Mouse (Mus musculus) layer of hippocampus, postnatal 25 days (tissue): ENCODE measurements at regions not wholly inside any gene's neighbourhood (a gene's known extent, or its start where the extent isn't known, plus 50 kb on each side); places are given as distances from the start of the nearest gene placed in this dataset.
A peak's percentile ranks its signal among the peaks of the same experiment; 100 is the strongest.

Source experiments
- DNase-seq, 2 experiments: peaks; one replicate each; pipeline ENCODE4 v3.0.0; 2022; ENCODE audit warnings: mixed read lengths in 2 of 2, low spot score in 1 of 2; ENCODE audit errors: extremely low spot score in 1 of 2

- no peak for DNase-seq
These were observed 128.5 kb upstream of the Chl1 start for GRCm38 (mm10) chr6:103381930-103382329.

GRCm38 (mm10) chr6:103386591-103386990, 123.8 kb upstream of the Chl1 start:
- no peak for DNase-seq

GRCm38 (mm10) chr6:103405961-103406360, 104.4 kb upstream of the Chl1 start:
- no peak for DNase-seq

- DNase-seq: no peak
These were observed 95.5 kb upstream of the Chl1 start for GRCm38 (mm10) chr6:103414888-103415287.

GRCm38 (mm10) chr6:103421013-103421933, 89.1 kb upstream of the Chl1 start:
- DNase-seq: peak in 1 of 2 experiments; percentile 7

GRCm38 (mm10) chr6:103430933-103431594, 79.3 kb upstream of the Chl1 start:
- peak; percentile 9 to 14 for DNase-seq

GRCm38 (mm10) chr6:103431595-103431957, 78.8 kb upstream of the Chl1 start:
- no peak for DNase-seq
